Mouse (Mus musculus): ENCODE results near the gene Cap2.

Gene Cap2

GRCm38 (mm10) chr13:46525295-46526255 lies 23.9 kb downstream of the Cap2 start:
- no peak for DNase-seq (ENCODE audit: low spot score)

- DNase-seq (ENCODE audit: low spot score) = no peak
These were observed 25.0 kb downstream of the Cap2 start for GRCm38 (mm10) chr13:46526645-46527044.

GRCm38 (mm10) chr13:46527340-46527739 lies 25.7 kb downstream of the Cap2 start:
- DNase-seq (ENCODE audit: low spot score) = no peak

GRCm38 (mm10) chr13:46529037-46529436 lies 27.4 kb downstream of the Cap2 start:
- no peak for DNase-seq (ENCODE audit: low spot score)

GRCm38 (mm10) chr13:46530546-46530945 lies 28.9 kb downstream of the Cap2 start:
- DNase-seq (ENCODE audit: low spot score) = no peak

- DNase-seq (ENCODE audit: low spot score) = no peak
These were observed 30.0 kb downstream of the Cap2 start for GRCm38 (mm10) chr13:46531676-46532075.

- DNase-seq (ENCODE audit: low spot score) = no peak
These were observed 30.6 kb downstream of the Cap2 start for GRCm38 (mm10) chr13:46532276-46532675.

GRCm38 (mm10) chr13:46533342-46534129 lies 31.9 kb downstream of the Cap2 start:
- no peak for DNase-seq (ENCODE audit: low spot score)

GRCm38 (mm10) chr13:46534171-46534968 lies 32.7 kb downstream of the Cap2 start:
- no peak for DNase-seq (ENCODE audit: low spot score)

- no peak for DNase-seq (ENCODE audit: low spot score)
These were observed 33.5 kb downstream of the Cap2 start for GRCm38 (mm10) chr13:46534969-46535785.

GRCm38 (mm10) chr13:46539284-46539683 lies 37.6 kb downstream of the Cap2 start:
- DNase-seq (ENCODE audit: low spot score) = no peak

- DNase-seq (ENCODE audit: low spot score) = no peak
These were observed 39.3 kb downstream of the Cap2 start for GRCm38 (mm10) chr13:46540943-46541342.

GRCm38 (mm10) chr13:46542782-46543181 lies 41.1 kb downstream of the Cap2 start:
- no peak for DNase-seq (ENCODE audit: low spot score)

GRCm38 (mm10) chr13:46544608-46545007 lies 43.0 kb downstream of the Cap2 start:
- DNase-seq (ENCODE audit: low spot score) = no peak

- no peak for DNase-seq (ENCODE audit: low spot score)
These were observed 43.4 kb downstream of the Cap2 start for GRCm38 (mm10) chr13:46545081-46545480.

GRCm38 (mm10) chr13:46546846-46547245 lies 45.2 kb downstream of the Cap2 start:
- DNase-seq (ENCODE audit: low spot score) = no peak

GRCm38 (mm10) chr13:46547253-46547652 lies 45.6 kb downstream of the Cap2 start:
- no peak for DNase-seq (ENCODE audit: low spot score)

- DNase-seq (ENCODE audit: low spot score) = no peak
These were observed 46.5 kb downstream of the Cap2 start for GRCm38 (mm10) chr13:46548132-46548531.

GRCm38 (mm10) chr13:46548600-46549179 lies 47.0 kb downstream of the Cap2 start:
- no peak for DNase-seq (ENCODE audit: low spot score)

- DNase-seq (ENCODE audit: low spot score) = no peak
These were observed 49.0 kb downstream of the Cap2 start for GRCm38 (mm10) chr13:46550627-46551026.

GRCm38 (mm10) chr13:46554736-46555135 lies 53.1 kb downstream of the Cap2 start:
- no peak for DNase-seq (ENCODE audit: low spot score)
